Mouse (Mus musculus) kidney, embryonic 15.5 days (tissue): Measurements from ENCODE around the gene Olfr1128. TPM values are rescaled to one million over a fixed set of nuclear protein-coding genes. Genes with fewer than 3 reads are reported as not detected.
"Not testable (repeated sequence)": the region's sequence is repeated elsewhere in the genome, so short reads cannot be mapped to it uniquely, and the experiment has no call there.

Experiments
- ATAC-seq: fragments of 200-750 bp; cut with Nextera tagmentation; replicated peaks from 2 replicates; pipeline ENCODE4 v1.8.0; 2017; ENCODE audit warnings: moderate TSS enrichment; ENCODE audit not compliant: low FRiP score
- H3K27ac ChIP-seq: fragments of 300-500 bp; sonication (generic); 2 replicates; pipeline ENCODE4 v1.5.1; 2015; ENCODE audit warnings: mild to moderate bottlenecking, inconsistent platforms
- H3K27me3 ChIP-seq: fragments of 300-500 bp; sonication (generic); 2 replicates; pipeline ENCODE4 v1.6.1; 2015; ENCODE audit warnings: inconsistent platforms
- H3K36me3 ChIP-seq: fragments of 300-500 bp; sonication (generic); 2 replicates; pipeline ENCODE4 v1.6.1; 2015; ENCODE audit warnings: inconsistent platforms
- H3K4me1 ChIP-seq: fragments of 300-500 bp; sonication (generic); 2 replicates; pipeline ENCODE4 v1.6.1; 2015; ENCODE audit warnings: inconsistent platforms
- H3K4me2 ChIP-seq: fragments of 300-500 bp; sonication (generic); 2 replicates; pipeline ENCODE4 v1.6.1; 2015; ENCODE audit warnings: moderate library complexity, mild to moderate bottlenecking, inconsistent platforms
- H3K4me3 ChIP-seq: fragments of 300-500 bp; sonication (generic); replicated peaks from 2 replicates; pipeline ENCODE4 v1.5.1; 2015; ENCODE audit warnings: mild to moderate bottlenecking, inconsistent platforms
- H3K9ac ChIP-seq: fragments of 300-500 bp; sonication (generic); 2 replicates; pipeline ENCODE4 v1.6.1; 2015; ENCODE audit warnings: mild to moderate bottlenecking, inconsistent platforms
- H3K9me3 ChIP-seq: fragments of 300-500 bp; sonication (generic); replicated peaks from 2 replicates; pipeline ENCODE4 v1.6.1; 2016; ENCODE audit warnings: inconsistent platforms
- WGBS: fragments of 180-500 bp; shearing (Covaris S2); methylation state at CpG from one replicate; pipeline ENCODE4 v1.1.7; 2015; ENCODE audit warnings: mixed read lengths; 5-methylcytosine and 5-hydroxymethylcytosine counted together
- polyA plus RNA-seq: library from polyadenylated mRNA; unstranded; fragments of >200 nt; fragmentation: Nextera tagmentation; extraction: Ambion mirVana; gene quantifications from 2 replicates; pipeline ENCODE4 v1.2.1, GENCODE M21; 2015

The Olfr1128 gene
- not detected in 2 replicates for polyA plus RNA-seq

DNA sequence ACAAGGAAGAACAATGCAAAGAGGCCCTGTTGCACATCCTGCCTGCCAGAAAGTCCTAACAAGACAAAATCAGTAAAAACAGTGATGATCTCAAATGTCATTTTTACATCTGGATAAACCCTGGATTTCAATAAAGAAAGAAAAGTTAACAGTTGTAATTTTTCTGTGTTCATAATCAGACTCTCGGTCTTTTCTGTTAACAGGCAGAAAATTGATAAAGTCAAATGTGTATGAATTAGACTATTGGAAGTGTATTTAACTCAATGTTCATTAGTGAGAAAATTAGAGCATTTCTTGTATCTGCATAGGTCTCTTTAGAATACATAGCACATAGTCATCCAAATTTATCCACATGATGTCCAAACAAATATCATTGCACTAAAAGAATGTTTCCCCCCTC is at the start of gene Olfr1128:
Olfr1128 (minus strand) TSS at position 101 of the 400 bp plus-strand sequence.
- Histone ChIP-seq H3K4me1 (no peaks in the 10 kb centered on the region), H3K27ac (no peak within 1 kb of the TSS), H3K36me3 (no peaks in the 10 kb centered on the region), H3K9me3 (no peaks in the 10 kb centered on the region), H3K27me3 (no peaks in the 10 kb centered on the region), H3K4me2 (no peak within 1 kb of the TSS), H3K4me3 (no peak within 1 kb of the TSS), H3K9ac (no peak within 1 kb of the TSS)
- no peak for ATAC-seq
- WGBS, result 86% methylated on average over 1 of the region's 1 CpGs

DNA sequence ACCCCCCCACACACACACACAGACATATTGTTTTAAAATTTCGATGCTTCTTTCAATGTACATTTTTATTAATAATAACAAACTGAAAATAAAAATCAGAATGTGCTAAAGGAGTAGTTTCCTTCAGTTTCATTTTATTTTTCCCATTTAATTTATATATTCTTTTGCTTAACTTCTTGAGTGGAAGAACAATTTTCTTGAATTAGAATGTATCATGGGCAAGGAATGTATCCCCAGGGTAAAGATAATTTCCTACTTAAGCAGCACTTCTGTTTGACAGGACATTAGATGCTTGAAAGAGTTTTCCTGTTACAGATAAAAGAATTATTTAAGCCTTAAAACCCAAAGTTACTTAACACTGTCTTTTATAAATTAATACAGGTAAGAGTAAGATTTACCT is 28.3 kb upstream of the Olfr1128 start, which contains the start of gene Olfr1129:
Olfr1129 (plus strand) TSS at position 301 of the 400 bp plus-strand sequence.
- not testable (repeated sequence) for H3K4me1 ChIP-seq, H3K9me3 ChIP-seq, H3K36me3 ChIP-seq, H3K27ac ChIP-seq, H3K27me3 ChIP-seq, H3K9ac ChIP-seq, ATAC-seq, H3K4me2 ChIP-seq, H3K4me3 ChIP-seq
- 70% methylated on average over 1 of the region's 1 CpGs for WGBS

DNA sequence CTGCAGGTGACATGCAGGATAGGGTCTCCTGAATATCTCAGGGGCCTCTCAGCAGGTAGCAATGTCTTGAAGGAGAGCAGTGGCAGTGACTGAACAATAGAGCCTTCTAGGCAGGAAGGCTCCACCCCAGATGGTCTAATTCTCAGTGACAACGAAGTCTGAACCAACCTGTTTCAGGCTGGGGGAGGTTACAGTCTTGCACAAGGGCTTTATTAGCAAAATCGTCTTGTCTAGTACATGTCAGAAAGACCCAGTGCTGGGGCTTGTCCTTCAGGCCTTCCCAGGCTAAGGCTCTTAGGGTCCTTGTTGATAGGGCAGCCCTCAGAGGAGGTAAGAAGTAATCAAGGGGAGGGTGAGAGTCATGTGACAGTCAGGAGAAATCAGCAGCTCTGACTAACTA is 10.5 kb downstream of the Olfr1128 start:
- 69% methylated on average over 2 of the region's 2 CpGs for WGBS
- Histone ChIP-seq H3K27ac (no peak overlapping the region), H3K4me2 (no peak overlapping the region), H3K27me3 (no peaks in the 10 kb centered on the region), H3K36me3 (no peaks in the 10 kb centered on the region), H3K4me3 (no peak overlapping the region), H3K9me3 (no peaks in the 10 kb centered on the region), H3K9ac (no peak overlapping the region), H3K4me1 (no peaks in the 10 kb centered on the region)
- no peak for ATAC-seq

DNA sequence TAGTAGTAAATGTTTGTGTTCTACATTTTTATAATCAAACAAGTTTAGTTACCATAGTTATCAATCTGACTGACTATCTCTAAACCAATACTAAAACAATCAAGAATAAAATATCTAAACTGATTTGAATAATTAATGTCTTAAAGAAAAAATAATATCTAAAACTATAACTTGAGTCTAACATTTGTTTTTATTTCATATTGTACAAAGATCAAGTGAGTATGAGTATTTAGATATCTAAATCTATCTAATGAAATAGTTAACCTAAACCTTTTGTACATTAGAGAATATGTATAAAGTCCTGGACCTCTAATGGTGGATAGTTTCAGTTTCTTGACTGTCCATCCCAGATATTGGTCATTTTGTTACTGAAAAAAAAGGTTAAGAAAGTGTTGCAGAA is 13.8 kb downstream of the Olfr1128 start, which contains the start of gene Olfr153:
Olfr153 (plus strand) TSS at position 301 of the 400 bp plus-strand sequence.
- Histone ChIP-seq H3K4me2 (no peak within 1 kb of the TSS), H3K27ac (no peak within 1 kb of the TSS), H3K4me3 (no peak within 1 kb of the TSS), H3K9ac (no peak within 1 kb of the TSS), H3K4me1 (no peaks in the 10 kb centered on the region), H3K36me3 (no peaks in the 10 kb centered on the region), H3K27me3 (0 out of 2 replicates have a peak, but pooled peaks cover 2% of the 10 kb centered on the region), H3K9me3 (no peaks in the 10 kb centered on the region)
- no peak for ATAC-seq

DNA sequence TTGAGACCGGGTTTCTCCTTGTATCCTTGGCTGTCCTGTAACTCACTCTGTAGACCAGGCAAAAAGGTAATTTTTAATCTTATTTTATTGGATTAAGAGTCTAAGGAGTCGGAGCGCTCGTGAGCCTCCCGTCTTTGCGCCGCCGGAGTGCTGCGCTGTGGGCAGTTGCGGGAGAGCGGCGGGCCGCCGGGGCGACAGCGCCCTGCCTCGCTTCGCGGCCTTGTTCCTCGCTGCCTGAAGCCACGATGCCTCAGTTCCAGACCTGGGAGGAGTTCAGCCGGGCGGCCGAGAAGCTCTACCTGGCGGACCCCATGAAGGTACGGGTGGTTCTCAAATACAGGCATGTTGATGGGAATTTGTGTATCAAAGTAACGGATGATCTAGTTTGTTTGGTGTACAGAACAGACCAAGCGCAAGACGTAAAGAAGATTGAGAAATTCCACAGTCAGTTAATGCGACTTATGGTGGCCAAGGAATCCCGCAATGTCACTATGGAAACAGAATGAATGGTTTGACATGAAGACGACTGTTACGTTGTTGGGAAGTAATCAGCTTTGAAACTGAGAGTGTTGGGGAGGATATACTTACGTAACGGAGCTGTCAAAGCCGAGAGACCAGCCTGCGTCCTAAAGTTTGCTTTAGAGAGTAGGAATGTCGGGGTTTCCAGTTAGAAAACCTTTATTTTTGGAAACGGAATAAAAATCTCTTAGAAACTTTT is 19.3 kb downstream of the Olfr1128 start:
- not testable (repeated sequence) for H3K27me3 ChIP-seq, H3K4me1 ChIP-seq, H3K36me3 ChIP-seq, H3K27ac ChIP-seq, H3K9ac ChIP-seq, H3K9me3 ChIP-seq
- 29% methylated on average over 38 of the region's 39 CpGs for WGBS
- Histone ChIP-seq H3K4me2 (peak overlapping the region; percentile 38), H3K4me3 (peak overlapping the region; percentile 15)
- ATAC-seq, result peak; percentile 46; the same call in 1 of the 2 replicates

DNA sequence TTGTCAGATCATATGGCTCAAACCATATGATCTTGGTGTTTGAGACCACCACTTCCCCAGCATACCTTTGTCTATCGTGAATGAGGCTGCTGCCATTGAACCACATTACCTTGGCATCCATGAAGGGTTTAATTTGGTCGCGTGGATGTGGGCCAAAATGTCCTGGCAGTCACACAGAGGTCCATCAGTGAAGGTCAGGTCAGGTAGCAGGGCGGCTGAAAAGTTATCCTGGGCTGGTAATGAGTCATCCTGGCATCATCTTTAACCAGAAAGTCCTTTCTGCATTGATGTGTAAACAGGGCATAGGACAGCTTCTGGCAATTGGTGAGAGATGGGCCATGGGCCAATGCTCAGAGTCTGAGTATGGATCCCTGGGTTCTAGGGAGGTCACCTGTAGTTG is 24.7 kb downstream of the Olfr1128 start:
- no peaks in the 10 kb centered on the region for H3K36me3 ChIP-seq
- WGBS, result 89% methylated on average over 4 of the region's 4 CpGs
- H3K27me3 ChIP-seq, result no peaks in the 10 kb centered on the region
- no peaks in the 10 kb centered on the region for H3K9me3 ChIP-seq
- H3K4me3 ChIP-seq, result no peak overlapping the region
- no peak for ATAC-seq
- H3K27ac ChIP-seq, result no peak overlapping the region
- H3K4me2 ChIP-seq, result no peak overlapping the region
- H3K9ac ChIP-seq, result no peak overlapping the region
- no peaks in the 10 kb centered on the region for H3K4me1 ChIP-seq

DNA sequence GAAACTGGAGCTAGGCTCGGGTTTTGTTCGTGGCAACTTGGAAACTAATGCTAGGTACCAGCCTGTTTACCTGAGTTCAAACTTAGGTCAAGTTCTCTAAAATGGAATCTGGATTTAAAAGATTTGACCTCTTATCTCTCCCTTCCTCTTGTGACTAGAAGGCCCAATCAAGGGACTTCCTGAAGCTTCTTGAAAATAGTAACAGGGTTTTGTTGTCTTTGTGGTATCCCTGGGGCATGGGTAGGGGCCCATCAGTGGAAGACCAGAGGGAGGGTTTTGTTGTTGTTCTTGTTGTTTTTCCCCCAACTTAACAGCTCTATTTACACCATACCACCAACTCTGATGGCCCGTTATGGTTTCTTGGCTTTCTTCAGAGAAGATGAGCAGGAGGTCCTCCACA is 28.8 kb downstream of the Olfr1128 start:
- Histone ChIP-seq H3K4me2 (no peak overlapping the region), H3K4me3 (no peak overlapping the region), H3K27ac (no peak overlapping the region), H3K27me3 (no peaks in the 10 kb centered on the region), H3K9me3 (no peaks in the 10 kb centered on the region), H3K4me1 (no peaks in the 10 kb centered on the region), H3K9ac (no peak overlapping the region), H3K36me3 (no peaks in the 10 kb centered on the region)
- no peak for ATAC-seq
- WGBS, result 90% methylated on average over 3 of the region's 3 CpGs

DNA sequence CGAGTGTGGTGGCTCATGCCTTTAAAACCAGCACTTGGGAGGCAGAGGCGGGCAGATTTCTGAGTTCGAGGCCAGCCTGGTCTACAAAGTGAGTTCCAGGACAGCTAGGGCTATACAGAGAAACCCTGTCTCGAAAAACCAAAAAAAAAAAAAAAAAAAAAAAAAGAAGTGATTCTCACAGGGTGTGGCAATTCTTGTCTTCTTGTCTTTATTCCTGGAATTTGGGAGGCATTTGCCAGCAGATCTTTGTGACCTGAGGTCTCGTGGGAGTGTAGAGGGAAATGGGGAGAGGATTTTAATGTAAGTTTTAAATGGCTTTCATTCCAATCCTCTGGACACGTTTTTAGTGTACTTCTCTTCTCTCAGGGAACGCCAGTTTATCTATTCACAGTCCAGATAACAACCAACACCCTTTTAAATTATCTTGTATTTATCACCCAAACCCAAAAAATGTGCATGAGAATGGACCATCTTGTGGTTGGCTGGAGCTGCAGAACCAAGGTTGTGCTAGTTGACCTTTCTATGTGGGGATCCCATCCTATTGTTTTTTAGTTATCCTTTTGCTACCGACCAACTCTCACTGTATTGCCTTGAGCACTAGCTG is 29.8 kb downstream of the Olfr1128 start:
- Histone ChIP-seq H3K4me1 (no peaks in the 10 kb centered on the region), H3K36me3 (no peaks in the 10 kb centered on the region), H3K4me3 (no peak overlapping the region), H3K27ac (no peak overlapping the region), H3K9me3 (no peaks in the 10 kb centered on the region), H3K4me2 (no peak overlapping the region), H3K9ac (no peak overlapping the region), H3K27me3 (no peaks in the 10 kb centered on the region)
- ATAC-seq, result no peak
- 77% methylated on average over 7 of the region's 8 CpGs for WGBS

DNA sequence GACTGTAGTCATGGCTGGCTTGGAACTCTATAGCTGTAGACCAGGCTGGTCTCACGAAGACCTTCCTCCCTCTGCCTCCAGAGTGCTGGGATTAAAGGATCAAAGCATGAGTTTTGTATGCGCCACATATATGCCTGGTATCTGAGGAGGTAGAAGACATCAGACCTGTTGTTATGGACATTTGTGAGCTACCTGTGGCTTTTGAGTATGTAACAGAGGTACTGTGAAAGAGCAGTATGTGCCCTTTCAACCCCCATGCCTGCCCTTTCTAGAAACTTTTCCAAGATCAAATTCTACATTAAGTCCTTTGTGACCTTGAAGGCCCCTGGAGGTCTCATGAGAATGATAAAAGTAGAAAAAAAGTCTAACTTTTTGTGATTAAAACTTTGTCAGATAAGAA is 30.3 kb downstream of the Olfr1128 start:
- Histone ChIP-seq H3K27ac (no peak overlapping the region), H3K4me1 (no peaks in the 10 kb centered on the region), H3K9me3 (no peaks in the 10 kb centered on the region), H3K4me3 (no peak overlapping the region), H3K27me3 (no peaks in the 10 kb centered on the region), H3K9ac (no peak overlapping the region), H3K4me2 (no peak overlapping the region), H3K36me3 (no peaks in the 10 kb centered on the region)
- no peak for ATAC-seq
- WGBS, result 96% methylated on average over 2 of the region's 2 CpGs

DNA sequence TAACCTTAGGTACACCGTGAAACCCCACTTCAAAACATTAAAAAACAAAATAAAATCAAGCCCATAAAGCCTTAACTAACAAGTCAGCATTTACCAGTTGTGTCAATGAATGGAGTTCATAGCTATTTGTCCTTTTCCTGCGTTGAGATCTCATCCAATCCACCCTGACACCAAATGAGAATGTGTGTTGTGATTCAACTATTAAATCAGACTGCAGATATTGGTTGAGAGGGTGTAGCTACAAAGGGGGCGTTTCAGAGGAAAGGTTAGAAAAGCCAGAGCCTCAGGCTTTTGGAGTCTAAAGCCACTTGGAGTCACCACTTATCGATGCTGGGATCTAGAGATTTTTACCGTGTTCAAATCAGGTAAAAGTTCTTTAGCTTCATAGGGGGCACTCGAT is 39.1 kb downstream of the Olfr1128 start, which contains the start of gene Pramel6:
Pramel6 (plus strand) TSS at position 301 of the 400 bp plus-strand sequence.
- Histone ChIP-seq H3K4me2 (no peak within 1 kb of the TSS), H3K27me3 (no peaks in the 10 kb centered on the region), H3K4me3 (no peak within 1 kb of the TSS), H3K4me1 (no peaks in the 10 kb centered on the region), H3K9ac (no peak within 1 kb of the TSS), H3K27ac (no peak within 1 kb of the TSS), H3K9me3 (no peaks in the 10 kb centered on the region), H3K36me3 (no peaks in the 10 kb centered on the region)
- 88% methylated on average over 6 of the region's 6 CpGs for WGBS
- ATAC-seq, result no peak

DNA sequence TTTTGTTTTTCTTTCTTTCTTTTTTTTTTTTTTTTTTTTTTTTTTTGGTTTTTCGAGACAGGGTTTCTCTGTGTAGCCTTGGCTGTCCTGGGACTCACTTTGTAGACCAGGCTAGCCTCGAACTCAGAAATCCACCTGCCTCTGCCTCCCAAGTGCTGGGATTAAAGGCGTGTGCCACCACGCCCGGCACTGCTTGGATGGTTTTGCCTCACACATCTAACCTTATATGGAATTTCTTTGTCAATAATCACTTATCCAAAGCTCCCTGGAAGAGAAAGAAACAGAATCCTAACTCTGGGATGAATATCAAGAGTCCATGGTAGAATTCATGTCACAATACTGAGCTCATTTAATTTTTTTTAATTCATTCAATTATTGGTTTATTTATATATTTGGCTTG is 48.3 kb downstream of the Olfr1128 start, which contains the start of gene Pramel7:
Pramel7 (minus strand) TSS at position 101 of the 400 bp plus-strand sequence.
- WGBS, result 83% methylated on average over 4 of the region's 5 CpGs
- not testable (repeated sequence) for H3K27ac ChIP-seq, H3K4me2 ChIP-seq, H3K9ac ChIP-seq, ATAC-seq, H3K9me3 ChIP-seq, H3K36me3 ChIP-seq, H3K4me1 ChIP-seq, H3K4me3 ChIP-seq, H3K27me3 ChIP-seq
